Mouse (Mus musculus): ENCODE results near the gene Sox2. TPM values are rescaled to one million over a fixed set of nuclear protein-coding genes. Genes with fewer than 3 reads are reported as not detected.

Gene Sox2
- polyA plus RNA-seq, 1 experiment from 2014 or later, result 0.08 TPM

DNA sequence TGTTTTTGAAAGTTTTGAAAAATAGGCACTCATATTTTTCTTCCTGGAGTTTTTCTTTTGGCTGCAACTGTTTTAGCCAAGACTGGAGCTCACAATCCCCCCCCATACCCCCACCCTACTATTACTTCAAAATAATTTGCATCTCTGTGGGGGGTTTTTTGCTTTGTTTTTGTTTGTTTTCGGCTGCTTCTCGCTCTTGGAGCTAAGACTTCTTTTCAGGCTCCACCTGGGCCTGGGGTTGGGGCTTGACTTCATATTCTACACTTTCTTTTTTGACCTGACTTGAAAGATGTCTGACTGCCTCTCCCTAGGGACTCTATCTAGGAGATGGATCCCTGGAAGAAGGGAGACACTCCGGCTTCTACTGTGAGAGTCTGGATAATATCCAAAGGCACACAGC is 5.9 kb downstream of the Sox2 start:
- peaks cover 1% of the 10 kb centered on the region; the same call in 1 of the 2 replicates for H3K4me1 ChIP-seq
- no peak overlapping the region for H3K4me3 ChIP-seq (replicated peaks)
- WGBS, result 5% methylated on average over 3 of the region's 3 CpGs
- no peak overlapping the region for H3K27ac ChIP-seq
- H3K9me3 ChIP-seq (replicated peaks), result no peaks in the 10 kb centered on the region
- H3K36me3 ChIP-seq, result no peaks in the 10 kb centered on the region
- no peak overlapping the region for H3K9ac ChIP-seq
- no peak for ATAC-seq (replicated peaks; ENCODE audit: low FRiP score)
- H3K27me3 ChIP-seq, result peaks cover 96% of the 10 kb centered on the region
- no peak overlapping the region for H3K4me2 ChIP-seq

DNA sequence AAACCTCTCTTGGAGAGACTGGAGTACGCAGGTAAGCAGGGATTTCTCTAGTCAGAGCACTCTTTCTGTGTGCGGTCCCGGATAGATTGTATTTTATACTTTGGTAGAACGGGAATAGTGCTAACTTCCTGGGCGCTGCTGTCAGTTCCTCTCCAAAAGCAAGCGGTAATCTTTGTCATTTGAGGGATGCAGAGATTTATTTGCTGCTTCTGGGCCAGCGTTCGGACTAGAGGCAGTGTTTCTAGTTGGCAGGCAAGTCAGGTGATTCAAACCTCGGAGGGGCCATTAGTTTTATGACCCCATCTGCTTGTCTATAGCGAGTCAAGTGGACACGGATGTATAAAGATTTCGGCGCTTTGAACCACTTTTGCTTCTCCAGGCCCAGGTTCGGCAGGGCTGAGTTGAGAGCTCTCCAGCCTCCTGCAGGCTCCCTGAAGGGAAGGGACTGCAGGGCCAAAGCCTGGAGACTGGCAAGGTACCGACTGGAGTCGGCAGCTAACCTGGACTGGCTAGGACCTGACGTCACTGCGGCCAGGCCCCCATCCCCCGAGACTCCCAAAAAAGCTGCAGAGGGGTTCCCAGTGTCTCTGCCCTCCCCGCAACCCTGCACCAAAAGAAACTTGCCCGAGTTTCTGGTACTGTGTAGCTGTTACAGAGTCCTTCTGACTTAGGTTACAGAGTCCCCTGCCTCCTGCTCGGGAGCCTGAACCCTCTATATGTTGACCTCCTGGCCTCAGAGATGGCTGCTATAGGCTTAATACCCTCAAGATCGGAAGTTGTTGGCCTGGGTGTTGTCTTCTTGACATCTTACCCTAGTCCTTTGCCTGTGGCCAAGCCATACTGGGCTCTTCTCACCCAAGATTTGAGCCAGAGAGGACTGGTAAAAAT is 6.9 kb downstream of the Sox2 start:
- no peaks in the 10 kb centered on the region for H3K4me1 ChIP-seq
- 4% methylated on average over 23 of the region's 23 CpGs for WGBS
- no peak overlapping the region for H3K4me2 ChIP-seq
- H3K36me3 ChIP-seq, result no peaks in the 10 kb centered on the region
- ATAC-seq (replicated peaks; ENCODE audit: low FRiP score), result no peak
- no peaks in the 10 kb centered on the region for H3K9me3 ChIP-seq (replicated peaks)
- H3K9ac ChIP-seq, result no peak overlapping the region
- peaks cover 98% of the 10 kb centered on the region for H3K27me3 ChIP-seq
- no peak overlapping the region for H3K27ac ChIP-seq
- no peak overlapping the region for H3K4me3 ChIP-seq (replicated peaks)

DNA sequence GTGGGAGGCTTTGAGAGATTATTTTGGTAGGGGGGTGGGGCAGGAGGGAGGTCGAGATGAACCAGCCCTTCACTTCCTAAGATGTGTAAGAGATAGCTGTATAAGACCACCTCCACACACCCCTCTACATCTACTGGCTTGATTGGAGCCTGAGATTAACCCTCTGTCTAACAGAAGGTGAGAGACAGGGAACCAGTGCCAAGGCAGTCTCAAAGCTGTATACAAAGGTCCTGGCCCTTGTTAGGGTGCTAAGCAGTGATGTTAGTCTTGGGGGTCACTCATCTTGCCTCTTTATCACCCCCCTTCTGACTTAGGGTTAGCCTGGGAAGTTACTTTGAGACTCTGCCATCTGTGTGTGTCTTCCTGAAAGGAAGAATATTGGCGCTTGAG is 7.5 kb downstream of the Sox2 start:
- Histone ChIP-seq H3K27me3 (peaks cover 100% of the 10 kb centered on the region), H3K4me2 (no peak overlapping the region), H3K9me3 (replicated peaks) (no peaks in the 10 kb centered on the region), H3K27ac (no peak overlapping the region), H3K4me1 (0 out of 2 replicates have a peak, but pooled peaks cover under 1% of the 10 kb centered on the region), H3K9ac (no peak overlapping the region), H3K4me3 (replicated peaks) (no peak overlapping the region), H3K36me3 (no peaks in the 10 kb centered on the region)
- ATAC-seq (replicated peaks; ENCODE audit: low FRiP score), result no peak
- 18% methylated on average over 2 of the region's 2 CpGs for WGBS

DNA sequence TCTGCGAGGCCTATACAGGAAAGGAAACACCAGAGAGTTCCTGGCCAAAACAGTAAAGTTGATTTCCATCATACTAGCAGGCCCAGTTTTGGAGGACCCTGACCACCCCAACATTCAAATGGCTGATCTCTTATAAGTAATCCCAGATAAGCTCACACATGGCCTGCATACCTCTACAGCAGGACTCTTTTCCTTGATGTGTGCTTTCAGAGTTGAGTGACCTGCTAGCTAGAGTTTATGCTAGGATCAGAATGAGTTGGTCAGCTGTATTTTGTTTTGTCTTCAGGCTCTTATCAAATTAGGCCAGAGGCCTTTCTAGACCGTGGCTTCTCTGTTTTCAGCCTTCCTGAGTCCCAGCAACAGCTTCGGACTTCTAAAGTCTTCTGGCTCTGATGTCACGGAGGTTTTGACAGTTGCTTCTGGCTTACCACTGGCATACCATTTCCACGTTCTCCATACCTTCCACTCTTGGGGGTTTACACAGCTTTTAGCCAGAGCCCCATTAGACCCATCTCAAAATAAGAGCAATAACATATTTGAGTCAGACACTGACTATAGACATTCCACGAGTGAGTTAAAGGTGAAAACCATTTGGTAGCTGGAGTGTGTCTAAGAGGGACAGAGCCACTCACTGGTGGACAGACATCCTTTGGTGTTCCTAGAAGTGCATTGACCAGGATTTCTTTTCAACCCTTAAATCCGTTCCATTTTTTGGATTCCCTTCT is 8.2 kb downstream of the Sox2 start:
- H3K4me1 ChIP-seq, result peaks cover 7% of the 10 kb centered on the region
- H3K36me3 ChIP-seq, result no peaks in the 10 kb centered on the region
- no peak overlapping the region for H3K9ac ChIP-seq
- H3K27me3 ChIP-seq, result peaks cover 100% of the 10 kb centered on the region
- WGBS, result 52% methylated on average over 7 of the region's 7 CpGs
- H3K27ac ChIP-seq, result no peak overlapping the region
- no peak for ATAC-seq (replicated peaks; ENCODE audit: low FRiP score)
- no peaks in the 10 kb centered on the region for H3K9me3 ChIP-seq (replicated peaks)
- no peak overlapping the region for H3K4me2 ChIP-seq
- no peak overlapping the region for H3K4me3 ChIP-seq (replicated peaks)

DNA sequence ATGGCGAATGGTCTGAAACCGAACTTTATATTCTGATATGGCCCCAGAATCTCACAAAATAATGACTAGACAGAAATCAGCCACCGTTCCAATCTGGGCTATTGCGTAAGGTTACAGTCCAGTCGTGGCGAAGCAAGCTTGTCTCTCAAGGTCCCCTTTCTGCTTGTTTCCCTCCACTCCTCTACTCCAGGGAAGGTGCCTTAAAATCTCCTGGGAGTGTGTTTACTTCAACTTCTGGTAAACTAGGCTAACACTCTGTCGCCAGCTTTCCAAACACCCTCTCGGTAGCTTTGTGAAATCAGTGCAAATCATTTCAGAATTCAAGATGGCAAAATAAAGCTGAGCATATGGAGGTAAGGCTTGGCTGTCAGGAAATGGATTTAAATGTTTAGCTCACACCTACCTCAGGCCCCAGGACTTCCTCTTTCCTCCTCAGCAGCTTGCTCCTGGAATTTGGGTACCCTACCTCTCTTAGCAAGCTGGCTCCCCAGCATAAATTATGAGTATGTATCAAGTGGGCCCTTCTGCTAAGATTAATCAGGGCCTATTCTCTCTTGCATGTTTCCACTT is 8.8 kb downstream of the Sox2 start:
- no peak overlapping the region for H3K4me3 ChIP-seq (replicated peaks)
- no peak overlapping the region for H3K27ac ChIP-seq
- H3K36me3 ChIP-seq, result no peaks in the 10 kb centered on the region
- H3K9ac ChIP-seq, result no peak overlapping the region
- H3K27me3 ChIP-seq, result peaks cover 100% of the 10 kb centered on the region
- ATAC-seq (replicated peaks; ENCODE audit: low FRiP score), result no peak
- peaks cover 13% of the 10 kb centered on the region for H3K4me1 ChIP-seq
- H3K9me3 ChIP-seq (replicated peaks), result no peaks in the 10 kb centered on the region
- WGBS, result 59% methylated on average over 8 of the region's 8 CpGs
- no peak overlapping the region for H3K4me2 ChIP-seq

DNA sequence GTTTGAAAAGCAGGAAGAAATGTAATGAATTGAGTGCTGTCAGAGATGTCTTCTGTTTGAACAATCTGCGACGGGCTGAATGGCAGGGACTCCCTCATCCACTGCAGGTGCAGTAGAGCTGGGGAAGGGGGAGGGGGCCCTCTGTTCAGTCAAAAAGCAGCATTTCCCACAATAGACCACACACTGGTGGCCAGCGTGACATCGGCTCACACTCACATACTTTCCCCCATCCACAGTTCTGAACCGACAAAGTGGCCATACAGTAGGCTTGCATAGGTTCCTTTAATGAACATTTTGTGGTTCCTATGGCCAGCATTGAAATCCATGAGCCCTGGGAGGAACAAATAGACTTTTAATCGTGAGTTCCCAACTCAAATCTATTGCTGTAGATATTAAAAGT is 9.7 kb downstream of the Sox2 start:
- 3% methylated on average over 6 of the region's 6 CpGs for WGBS
- H3K4me2 ChIP-seq, result no peak overlapping the region
- H3K27ac ChIP-seq, result no peak overlapping the region
- no peaks in the 10 kb centered on the region for H3K36me3 ChIP-seq
- H3K4me3 ChIP-seq (replicated peaks), result no peak overlapping the region
- H3K9ac ChIP-seq, result no peak overlapping the region
- no peaks in the 10 kb centered on the region for H3K9me3 ChIP-seq (replicated peaks)
- H3K27me3 ChIP-seq, result peaks cover 100% of the 10 kb centered on the region
- H3K4me1 ChIP-seq, result peaks cover 21% of the 10 kb centered on the region
- no peak for ATAC-seq (replicated peaks; ENCODE audit: low FRiP score)

DNA sequence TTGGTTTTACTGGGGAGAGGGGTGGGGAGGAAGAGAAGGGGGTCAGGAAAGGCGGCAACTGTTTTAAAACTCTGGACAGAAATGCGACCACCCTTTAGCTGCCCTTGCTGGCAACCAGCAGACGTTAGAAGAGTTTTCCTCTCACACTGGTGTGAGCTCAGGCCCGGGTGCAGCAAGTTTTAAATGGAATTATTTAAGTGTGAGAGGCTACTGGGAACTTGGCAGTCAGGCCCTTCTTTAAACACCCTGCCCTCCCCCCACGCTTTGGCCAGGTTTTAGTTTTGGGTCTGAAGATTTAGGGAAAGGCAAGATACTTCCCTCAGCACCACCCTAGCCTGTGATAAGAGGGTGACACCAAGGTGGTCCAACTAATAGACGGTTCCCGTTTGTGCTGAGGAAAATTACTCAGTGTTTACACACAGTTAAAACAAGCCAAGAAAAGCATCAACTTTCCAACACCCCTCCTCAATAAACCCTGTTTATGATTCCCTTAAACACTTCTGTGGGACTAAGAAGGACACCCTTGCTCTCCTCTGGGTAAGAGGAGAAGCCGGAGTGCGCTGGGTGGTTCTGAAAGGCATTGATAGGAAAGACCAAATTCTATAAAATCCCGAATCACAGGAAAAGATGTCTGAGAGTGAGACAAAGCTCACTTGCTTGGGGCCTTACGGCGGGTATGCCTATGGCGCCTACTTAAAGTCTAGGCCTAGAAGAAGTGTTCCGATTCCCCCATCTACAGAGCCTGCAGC is 10.5 kb downstream of the Sox2 start:
- Histone ChIP-seq H3K4me2 (no peak overlapping the region), H3K9me3 (replicated peaks) (no peaks in the 10 kb centered on the region), H3K9ac (no peak overlapping the region), H3K27me3 (peaks cover 100% of the 10 kb centered on the region), H3K36me3 (no peaks in the 10 kb centered on the region), H3K4me3 (replicated peaks) (no peak overlapping the region), H3K27ac (no peak overlapping the region), H3K4me1 (peaks cover 27% of the 10 kb centered on the region)
- WGBS, result 2% methylated on average over 14 of the region's 14 CpGs
- no peak for ATAC-seq (replicated peaks; ENCODE audit: low FRiP score)

DNA sequence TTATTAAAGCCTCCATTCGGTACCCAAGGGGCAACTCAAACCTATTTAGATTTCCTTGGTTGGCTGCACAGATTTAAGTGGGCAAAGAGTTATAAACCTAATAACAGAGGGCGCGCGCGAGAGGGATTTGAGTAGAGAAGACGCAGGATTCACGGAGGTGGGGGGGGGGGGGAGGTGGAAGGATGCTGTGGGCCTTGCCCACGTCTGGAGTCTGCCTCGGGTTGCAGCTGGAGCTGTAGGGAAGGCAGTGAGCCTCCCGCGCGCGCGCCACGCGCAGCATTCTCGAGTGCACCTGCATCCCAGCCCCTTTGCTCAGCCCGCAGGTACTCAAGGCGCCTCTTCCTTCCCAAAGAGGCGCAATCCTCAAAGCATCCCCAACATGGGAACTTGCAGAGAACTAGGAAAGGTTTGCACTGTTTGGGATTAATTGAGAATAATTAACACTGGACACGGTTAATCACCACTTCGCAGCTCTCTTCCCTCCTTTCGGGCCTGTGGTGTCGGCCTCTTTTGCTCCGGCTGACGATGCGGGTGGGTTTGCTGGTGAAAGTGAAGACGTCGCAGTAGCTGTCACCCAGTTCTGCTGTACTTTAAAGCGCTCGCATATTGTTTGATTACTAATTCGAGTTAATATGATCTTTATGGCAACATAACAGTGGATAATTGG is 11.3 kb downstream of the Sox2 start:
- Histone ChIP-seq H3K27ac (no peak overlapping the region), H3K4me2 (no peak overlapping the region), H3K9ac (no peak overlapping the region), H3K4me1 (peaks cover 27% of the 10 kb centered on the region), H3K4me3 (replicated peaks) (no peak overlapping the region), H3K36me3 (no peaks in the 10 kb centered on the region), H3K9me3 (replicated peaks) (no peaks in the 10 kb centered on the region), H3K27me3 (peaks cover 100% of the 10 kb centered on the region)
- no peak for ATAC-seq (replicated peaks; ENCODE audit: low FRiP score)
- 1% methylated on average over 32 of the region's 32 CpGs for WGBS

DNA sequence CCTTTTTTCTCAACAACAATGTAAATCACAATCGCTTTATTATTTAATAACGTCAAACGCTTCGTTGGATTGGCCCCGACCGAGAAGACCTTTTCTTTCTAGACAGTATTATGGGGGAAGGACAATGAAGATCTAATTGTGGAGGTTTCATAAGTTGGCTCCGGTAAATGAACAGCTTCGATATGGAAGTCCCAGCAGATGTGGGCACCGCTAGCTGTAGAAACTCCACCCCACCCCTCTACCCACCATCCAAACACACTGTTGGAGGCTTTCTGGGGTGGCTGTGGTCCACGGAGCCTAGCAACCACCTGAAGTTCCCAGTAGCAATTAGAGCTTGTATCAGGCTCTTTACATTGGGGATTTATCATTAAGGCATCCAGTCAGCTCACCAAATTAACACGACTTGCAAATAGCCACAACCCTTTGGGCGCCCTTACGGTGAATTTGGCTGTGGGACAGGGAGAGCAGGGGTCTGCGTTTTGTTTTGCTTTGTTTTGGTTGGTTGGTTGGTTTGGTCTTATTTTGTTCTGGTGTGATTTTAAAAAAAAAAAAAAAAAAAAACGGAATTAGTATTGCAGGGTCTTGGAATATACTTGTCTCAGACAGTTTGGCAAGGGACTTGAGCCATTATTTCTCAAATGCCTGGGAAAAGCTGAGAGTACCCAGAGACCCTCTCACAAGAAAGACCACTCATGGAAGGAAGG is 12.0 kb downstream of the Sox2 start:
- no peak overlapping the region for H3K4me2 ChIP-seq
- peaks cover 100% of the 10 kb centered on the region for H3K27me3 ChIP-seq
- H3K27ac ChIP-seq, result no peak overlapping the region
- 2% methylated on average over 15 of the region's 15 CpGs for WGBS
- no peaks in the 10 kb centered on the region for H3K36me3 ChIP-seq
- no peaks in the 10 kb centered on the region for H3K9me3 ChIP-seq (replicated peaks)
- no peak overlapping the region for H3K9ac ChIP-seq
- no peak for ATAC-seq (replicated peaks; ENCODE audit: low FRiP score)
- H3K4me3 ChIP-seq (replicated peaks), result no peak overlapping the region
- H3K4me1 ChIP-seq, result peaks cover 27% of the 10 kb centered on the region

DNA sequence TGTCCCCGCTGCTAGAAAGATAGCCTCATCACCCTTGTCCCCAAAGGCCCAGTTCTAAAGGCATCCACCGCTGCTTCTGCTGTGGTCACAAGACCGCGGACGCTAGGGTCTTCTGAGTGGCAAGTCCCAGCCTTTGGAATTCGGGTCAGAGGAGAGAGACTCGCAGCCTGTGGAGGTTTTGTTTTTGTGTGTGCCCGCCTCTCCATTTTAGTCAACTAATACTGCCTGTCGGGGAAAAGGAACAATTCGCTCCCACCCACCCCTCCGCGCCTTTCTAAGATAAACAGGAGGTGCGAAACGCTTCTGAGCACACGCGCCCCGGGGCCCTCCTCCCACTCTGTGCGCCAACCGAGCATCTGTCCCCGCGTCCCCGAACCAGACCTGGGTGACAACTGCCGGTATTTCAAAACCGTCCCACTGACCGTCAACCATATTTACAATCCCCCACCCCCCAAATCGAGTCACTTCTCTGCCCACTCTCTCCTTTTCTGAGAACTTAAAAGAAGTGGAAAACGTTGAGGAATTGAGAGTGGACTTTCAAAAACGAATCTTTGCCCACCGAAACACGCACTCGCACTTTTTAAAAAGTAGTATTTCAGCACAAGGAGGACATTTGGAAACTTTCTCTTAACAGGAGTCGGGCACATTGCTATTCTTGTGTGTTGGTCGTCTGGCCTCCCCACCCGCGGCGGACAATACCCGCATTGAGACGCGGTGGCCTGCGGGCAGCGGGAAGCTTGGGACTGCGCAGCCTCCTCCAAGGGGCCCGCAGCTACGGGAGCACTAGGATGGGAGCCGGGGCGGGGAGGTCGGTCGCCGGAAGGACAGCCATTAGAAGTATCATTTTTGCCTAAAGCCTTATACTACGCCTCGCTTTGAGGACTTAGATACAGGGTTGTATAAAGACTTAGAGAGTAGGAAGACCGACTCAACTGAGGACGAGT is 12.8 kb downstream of the Sox2 start:
- H3K4me1 ChIP-seq, result peaks cover 28% of the 10 kb centered on the region
- H3K4me2 ChIP-seq, result peak overlapping the region; percentile 52; the same call in 1 of the 2 replicates
- H3K36me3 ChIP-seq, result no peaks in the 10 kb centered on the region
- peak overlapping the region; percentile 33 for H3K4me3 ChIP-seq (replicated peaks)
- WGBS, result under 1% methylated on average over 53 of the region's 53 CpGs
- H3K9ac ChIP-seq, result no peak overlapping the region
- H3K27me3 ChIP-seq, result peaks cover 100% of the 10 kb centered on the region
- H3K9me3 ChIP-seq (replicated peaks), result no peaks in the 10 kb centered on the region
- no peak overlapping the region for H3K27ac ChIP-seq
- no peak for ATAC-seq (replicated peaks; ENCODE audit: low FRiP score)
